Mouse (Mus musculus) heart, adult 2 months (tissue): ENCODE measurements around the gene Parvg. TPM values are rescaled to one million over a fixed set of nuclear protein-coding genes. Genes with fewer than 3 reads are reported as not detected.

Experiments used
- DNase-seq, 2 experiments: peaks; one replicate each; pipeline ENCODE4 v3.0.0; 2021
- H3K27ac ChIP-seq: fragments of 200-600 bp; 2 replicates; pipeline ENCODE4 v1.8.1; 2022
- H3K27me3 ChIP-seq: fragments of 200-500 bp; 2 replicates; pipeline ENCODE4 v1.6.1; 2012; ENCODE audit warnings: mild to moderate bottlenecking, low read length, inconsistent platforms, mixed read lengths; ENCODE audit not compliant: control insufficient read depth, insufficient read depth
- H3K36me3 ChIP-seq: fragments of 200-500 bp; 2 replicates; pipeline ENCODE4 v1.6.1; 2012; ENCODE audit warnings: low read length, inconsistent platforms; ENCODE audit not compliant: control insufficient read depth, insufficient read depth
- H3K4me1 ChIP-seq: fragments of 200-500 bp; 2 replicates; pipeline ENCODE4 v1.6.1; 2011; ENCODE audit warnings: low read length; ENCODE audit not compliant: control insufficient read depth, insufficient read depth
- H3K4me3 ChIP-seq: fragments of 200-600 bp; 2 replicates; pipeline ENCODE4 v1.8.1; 2022
- H3K79me2 ChIP-seq: fragments of 200-500 bp; replicated peaks from 2 replicates; pipeline ENCODE4 v1.6.1; 2012; ENCODE audit warnings: mild to moderate bottlenecking, inconsistent platforms, low read length, moderate library complexity, mixed read lengths; ENCODE audit not compliant: control insufficient read depth, insufficient read depth
- H3K9ac ChIP-seq: fragments of 200-500 bp; 2 replicates; pipeline ENCODE4 v1.6.1; 2012; ENCODE audit warnings: low read depth, mild to moderate bottlenecking, control low read depth, inconsistent platforms, low read length, mixed read lengths
- CTCF ChIP-seq: fragments of 200-600 bp; IDR thresholded peaks from 2 replicates; pipeline ENCODE4 v1.8.1; 2022; ENCODE audit warnings: antibody characterized with exemption, mild to moderate bottlenecking, moderate library complexity
- EP300 ChIP-seq: fragments of 200-500 bp; IDR thresholded peaks from 2 replicates; pipeline ENCODE4 v1.6.1; 2011; ENCODE audit warnings: low read depth, low read length, control low read depth; ENCODE audit not compliant: insufficient read depth
- POLR2A ChIP-seq: fragments of 200-500 bp; IDR thresholded peaks from 2 replicates; pipeline ENCODE4 v1.6.1; 2011; ENCODE audit warnings: mild to moderate bottlenecking, low read depth, low read length, control low read depth; ENCODE audit not compliant: insufficient read depth
- WGBS: fragments of 180-500 bp; shearing (Covaris S2); methylation state at CpG from one replicate; pipeline ENCODE4 v1.1.7; 2018; 5-methylcytosine and 5-hydroxymethylcytosine counted together
- intact Hi-C: fragments of 180-260 bp; cut with DNase I; formaldehyde crosslinking; loops from one replicate; pipeline ENCODE4 v1.15.1; 2025
- polyA plus RNA-seq: library from polyadenylated mRNA; depleted of rRNA; stranded (reverse); fragments of >200 nt; gene quantifications from 2 replicates; pipeline ENCODE4 v1.2.3, GENCODE M21; 2012
- total RNA-seq, 2 experiments: library from RNA; stranded (reverse); gene quantifications; 2 replicates each; pipeline ENCODE4 v1.2.3; 2021

The Parvg gene
- total and polyA plus RNA-seq, 3 experiments = 1.3 to 2.5 (median 1.9) TPM

DNA sequence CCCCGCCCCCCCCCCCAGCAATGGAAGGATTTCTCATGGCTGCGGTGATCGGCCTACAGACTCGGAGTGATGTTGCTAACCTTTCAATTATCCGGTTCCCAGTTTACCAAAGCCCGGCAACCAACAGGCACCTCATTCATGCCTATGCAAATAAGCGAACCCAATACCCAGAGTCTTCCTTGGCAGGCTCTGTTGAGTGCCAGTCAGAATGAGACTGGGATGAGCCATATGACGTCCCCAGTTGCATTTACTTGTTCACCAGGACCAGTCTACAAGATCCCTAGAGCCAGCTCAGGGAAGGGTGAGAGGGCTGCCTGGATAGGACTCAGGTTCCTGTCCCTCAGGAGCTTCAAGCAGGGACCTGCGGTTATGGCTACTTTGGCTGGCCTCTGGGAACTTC, 29.4 kb upstream of the Parvg start:
- TF ChIP-seq POLR2A = no peak
- no peak for TF ChIP-seq EP300
- TF ChIP-seq CTCF = no peak
- Histone ChIP-seq H3K36me3 (no peaks in the 10 kb centered on the region), H3K27me3 (no peaks in the 10 kb centered on the region)

DNA sequence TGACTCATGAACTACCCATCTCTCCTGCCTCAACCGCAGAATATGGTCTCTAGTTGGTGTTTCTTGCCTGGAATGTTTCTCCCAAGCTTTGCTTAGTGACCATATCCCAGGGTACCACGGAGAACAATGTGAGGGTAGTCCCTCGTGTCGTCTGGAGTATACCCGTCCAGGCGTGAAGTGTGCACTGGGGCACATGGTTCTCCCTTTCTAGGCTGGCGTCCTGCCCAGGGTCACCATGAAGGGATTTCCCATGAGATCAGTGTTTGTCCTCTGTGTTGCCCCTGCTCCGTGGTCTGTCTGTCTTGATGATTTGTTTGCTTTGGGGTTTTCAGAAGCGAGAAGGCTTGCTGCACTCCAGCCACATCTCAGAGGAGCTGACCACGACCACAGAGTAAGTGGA, 28.6 kb upstream of the Parvg start:
- Histone ChIP-seq H3K4me1 (no peaks in the 10 kb centered on the region), H3K27ac (no peak overlapping the region), H3K79me2 (no peaks in the 10 kb centered on the region), H3K36me3 (no peaks in the 10 kb centered on the region), H3K27me3 (no peaks in the 10 kb centered on the region), H3K9ac (no peak overlapping the region), H3K4me3 (no peak overlapping the region)
- no peak for DNase-seq
- 78% methylated on average over 10 of the region's 10 CpGs for WGBS
- intact Hi-C loops = no loop called here
- TF ChIP-seq POLR2A = no peak

More for the DNA sequence above, 29.4 kb upstream of the Parvg start:
- intact Hi-C loops = no loop called here
- H3K79me2 ChIP-seq = no peaks in the 10 kb centered on the region
- H3K4me3 ChIP-seq = no peak overlapping the region
- DNase-seq = no peak
- no peak overlapping the region for H3K9ac ChIP-seq
- no peaks in the 10 kb centered on the region for H3K4me1 ChIP-seq
- WGBS = 89% methylated on average over 9 of the region's 9 CpGs
- H3K27ac ChIP-seq = no peak overlapping the region

DNA sequence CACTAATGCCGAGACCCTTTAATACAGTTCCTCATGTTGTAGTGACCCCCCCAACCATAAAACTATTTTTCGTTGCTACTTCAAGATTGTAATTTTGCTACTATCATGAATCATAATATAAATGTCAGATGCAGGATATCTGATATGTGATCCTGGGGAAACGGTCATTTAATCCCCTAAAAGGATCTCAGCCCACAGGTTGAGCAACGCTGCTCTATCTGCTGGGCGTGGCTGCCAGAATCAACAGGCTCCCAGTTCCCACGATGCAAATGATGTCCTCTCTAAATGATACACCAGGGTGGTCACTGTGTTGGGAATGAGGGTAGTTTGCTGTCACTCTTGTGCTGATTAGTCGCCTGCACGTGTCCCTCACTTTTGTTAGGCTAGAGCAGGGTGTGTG, 26.4 kb upstream of the Parvg start:
- intact Hi-C loops = no loop called here
- Histone ChIP-seq H3K36me3 (no peaks in the 10 kb centered on the region), H3K27ac (no peak overlapping the region), H3K79me2 (no peaks in the 10 kb centered on the region), H3K27me3 (no peaks in the 10 kb centered on the region), H3K4me3 (no peak overlapping the region), H3K9ac (no peak overlapping the region), H3K4me1 (no peaks in the 10 kb centered on the region; the same call in 1 of the 2 replicates)
- TF ChIP-seq EP300 (no peak), CTCF (no peak), POLR2A (no peak)
- WGBS = 75% methylated on average over 8 of the region's 8 CpGs
- DNase-seq = no peak

DNA sequence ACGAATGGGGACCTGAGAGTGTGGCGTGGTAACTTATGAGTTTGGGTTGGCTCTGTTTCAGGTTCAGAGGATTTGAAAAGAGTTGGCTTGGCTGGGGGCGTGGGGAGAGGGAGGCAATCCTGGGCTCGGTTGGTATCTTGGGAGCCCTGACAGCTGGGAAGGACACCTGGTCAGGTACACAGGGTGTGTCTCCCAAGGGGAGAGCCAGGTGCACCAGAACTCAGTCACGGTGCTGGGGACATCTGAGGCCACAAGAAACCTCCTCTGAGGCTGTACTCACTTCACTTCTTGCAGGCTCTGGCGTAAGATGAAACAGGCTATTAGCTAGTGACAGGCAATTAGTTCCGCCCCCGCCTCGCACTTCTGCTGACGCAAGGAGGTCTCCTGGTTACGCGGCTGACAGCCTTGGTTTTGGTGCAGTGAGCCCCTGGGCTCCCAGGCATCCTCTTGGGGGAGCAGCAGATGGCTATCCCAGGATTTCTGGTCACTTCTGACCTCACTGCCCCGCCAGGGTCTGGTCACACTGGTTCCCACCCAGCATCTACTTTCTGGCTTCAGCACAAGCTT, 24.9 kb upstream of the Parvg start:
- Histone ChIP-seq H3K4me1 (no peaks in the 10 kb centered on the region; the same call in 1 of the 2 replicates), H3K36me3 (no peaks in the 10 kb centered on the region), H3K27me3 (no peaks in the 10 kb centered on the region), H3K27ac (no peak overlapping the region), H3K9ac (no peak overlapping the region), H3K4me3 (no peak overlapping the region), H3K79me2 (no peaks in the 10 kb centered on the region)
- WGBS = 85% methylated on average over 13 of the region's 13 CpGs
- intact Hi-C loops = no loop called here
- no peak for TF ChIP-seq POLR2A
- TF ChIP-seq CTCF = no peak
- no peak for TF ChIP-seq EP300
- no peak for DNase-seq

DNA sequence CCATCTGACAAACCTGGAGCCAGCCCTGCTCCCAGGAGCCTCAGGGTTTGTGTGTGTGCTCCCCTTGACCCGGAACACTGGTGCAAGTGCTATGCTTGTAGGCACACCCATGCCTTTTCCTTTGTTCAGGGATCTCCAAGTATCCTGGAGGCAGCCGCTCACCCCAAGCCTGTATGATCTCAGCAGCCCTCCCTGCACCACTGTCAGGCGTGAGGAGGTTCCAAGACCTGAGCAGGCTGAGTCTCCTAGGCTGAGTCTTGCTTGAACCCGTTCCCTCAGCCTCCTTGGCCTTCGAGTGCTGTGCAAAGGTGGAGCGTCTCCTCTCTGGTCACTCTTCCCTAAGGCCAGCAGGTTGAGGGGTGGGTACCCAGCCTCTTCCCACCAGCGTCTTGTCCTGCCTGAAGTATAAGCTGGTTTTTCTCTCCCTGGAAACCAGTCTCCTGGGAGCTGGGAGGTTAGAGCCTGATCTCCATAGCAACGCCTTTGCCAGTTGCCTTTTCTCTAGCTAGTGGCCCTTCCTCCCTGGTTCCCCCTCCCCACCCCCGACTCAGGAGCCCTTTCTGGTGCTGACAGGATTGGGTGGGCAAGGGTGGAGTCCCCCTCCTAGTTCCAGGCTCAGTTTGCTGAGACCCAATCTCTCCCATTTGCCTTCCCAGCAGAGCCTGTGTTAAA, 24.0 kb upstream of the Parvg start:
- TF ChIP-seq POLR2A (no peak), CTCF (no peak), EP300 (no peak)
- Histone ChIP-seq H3K27me3 (no peaks in the 10 kb centered on the region), H3K4me3 (no peak overlapping the region), H3K4me1 (no peaks in the 10 kb centered on the region; the same call in 1 of the 2 replicates), H3K27ac (no peak overlapping the region), H3K36me3 (no peaks in the 10 kb centered on the region), H3K79me2 (no peaks in the 10 kb centered on the region), H3K9ac (no peak overlapping the region)
- no peak for DNase-seq
- WGBS = 62% methylated on average over 9 of the region's 9 CpGs
- intact Hi-C loops = no loop called here

DNA sequence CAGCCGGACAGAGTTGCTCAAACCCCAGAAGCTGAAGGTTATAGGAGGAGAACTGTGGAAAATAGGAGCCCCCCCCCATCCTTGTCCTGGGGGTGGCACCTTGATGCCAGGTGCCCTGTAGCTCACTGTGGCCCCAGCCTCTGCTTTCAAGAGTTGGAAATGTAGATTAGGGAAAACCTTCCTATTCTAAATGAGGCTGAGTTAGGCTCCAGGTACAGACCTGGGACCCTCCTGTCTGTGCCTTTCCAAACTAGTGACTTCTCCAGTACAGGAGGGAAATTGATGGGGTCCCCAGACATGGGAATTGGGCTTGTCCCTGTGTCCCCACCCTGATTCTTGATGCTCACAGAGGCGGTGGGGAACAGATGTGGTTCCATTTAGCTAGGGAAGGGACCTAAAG, 23.2 kb upstream of the Parvg start:
- no peak for TF ChIP-seq CTCF
- no peak for TF ChIP-seq EP300
- TF ChIP-seq POLR2A = no peak
- Histone ChIP-seq H3K27ac (no peak overlapping the region), H3K4me1 (no peaks in the 10 kb centered on the region; the same call in 1 of the 2 replicates), H3K9ac (no peak overlapping the region), H3K27me3 (no peaks in the 10 kb centered on the region), H3K79me2 (no peaks in the 10 kb centered on the region), H3K36me3 (no peaks in the 10 kb centered on the region), H3K4me3 (no peak overlapping the region)
- WGBS = 81% methylated on average over 2 of the region's 2 CpGs
- intact Hi-C loops = no loop called here
- no peak for DNase-seq
